ENCODE assay signal across 35 mouse cellular contexts in the genomic region with DNA sequence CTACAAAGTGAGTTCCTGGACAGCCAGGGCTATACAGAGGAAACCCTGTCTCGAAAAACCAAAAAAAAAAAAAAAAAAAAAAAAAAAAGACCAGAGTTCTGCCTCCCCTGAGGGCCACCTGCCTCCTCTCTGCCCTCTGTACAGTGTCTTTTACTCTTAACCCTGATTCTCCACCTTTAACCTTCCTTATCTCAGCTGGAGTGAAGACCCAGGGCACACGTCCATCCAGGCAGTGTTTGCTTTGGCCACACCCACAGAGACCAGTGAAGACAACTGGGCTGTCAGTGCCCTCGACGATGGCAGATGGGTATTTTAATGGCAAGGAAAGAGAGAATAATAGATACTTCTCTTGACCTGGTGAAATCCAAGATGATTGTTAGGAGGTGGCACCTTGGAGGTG. TPM values are rescaled to one million over a fixed set of nuclear protein-coding genes. Genes with fewer than 3 reads are reported as not detected.
"Had no signal": no experiment of that assay in that cellular context is flagged by ENCODE, and none has a peak within 500 bp of the region (broad histone marks: within the 10 kb centered on the region; RNA-seq: fewer than 3 reads in every experiment).

No protein-coding gene starts in this region.

- H3K4me3 ChIP-seq: left cerebral cortex, adult 2 months; limb, embryonic 10.5 days; limb, embryonic 12.5 days; limb, embryonic 13.5 days; limb, embryonic 15.5 days; liver, embryonic 12.5 days; liver, embryonic 13.5 days; liver, embryonic 15.5 days; lung, embryonic 15.5 days; megakaryocyte, embryonic 14.5 days; midbrain, embryonic 10.5 days; midbrain, embryonic 12.5 days; midbrain, embryonic 13.5 days; midbrain, embryonic 15.5 days; myocyte had no signal

- H3K4me1 ChIP-seq: liver, embryonic 12.5 days; liver, embryonic 13.5 days; liver, embryonic 15.5 days had no signal

- H3K9ac ChIP-seq: limb, embryonic 12.5 days; limb, embryonic 13.5 days; limb, embryonic 15.5 days; liver, embryonic 12.5 days; liver, embryonic 13.5 days; liver, embryonic 14.5 days; liver, embryonic 15.5 days; lung, embryonic 14.5 days; lung, embryonic 15.5 days; midbrain, embryonic 12.5 days; midbrain, embryonic 13.5 days; midbrain, embryonic 15.5 days had no signal

- H3K27me3 ChIP-seq: limb, embryonic 12.5 days; limb, embryonic 13.5 days; limb, embryonic 15.5 days; lung, embryonic 15.5 days had no signal

- H3K9me3 ChIP-seq: limb, embryonic 10.5 days; limb, embryonic 12.5 days; limb, embryonic 13.5 days; limb, embryonic 15.5 days; liver, embryonic 12.5 days; liver, embryonic 13.5 days; liver, embryonic 15.5 days; lung, embryonic 15.5 days; megakaryocyte, embryonic 14.5 days; midbrain, embryonic 10.5 days; midbrain, embryonic 12.5 days; midbrain, embryonic 13.5 days; midbrain, embryonic 15.5 days had no signal

- H3K27ac ChIP-seq: left cerebral cortex, adult 2 months; limb, embryonic 10.5 days; limb, embryonic 12.5 days; limb, embryonic 13.5 days; limb, embryonic 15.5 days; liver, embryonic 12.5 days; liver, embryonic 13.5 days; liver, embryonic 14.5 days; liver, embryonic 15.5 days; lung, embryonic 15.5 days; macrophage; midbrain, embryonic 10.5 days; midbrain, embryonic 12.5 days; midbrain, embryonic 13.5 days; midbrain, embryonic 15.5 days had no signal

- ATAC-seq: liver, embryonic 12.5 days; lung, postnatal 0 days; midbrain, embryonic 13.5 days; midbrain, embryonic 15.5 days; midbrain, embryonic 16.5 days had no signal

- H3K4me2 ChIP-seq: limb, embryonic 12.5 days; limb, embryonic 15.5 days; liver, embryonic 11.5 days; liver, embryonic 12.5 days; liver, embryonic 13.5 days; liver, embryonic 15.5 days; lung, embryonic 14.5 days; lung, embryonic 15.5 days; midbrain, embryonic 11.5 days; midbrain, embryonic 12.5 days; midbrain, embryonic 13.5 days; midbrain, embryonic 15.5 days had no signal

- DNase-seq: left cerebral cortex, postnatal 4 days; liver; liver, embryonic 13.5 days; lung, adult 18-20 months; lung, adult 2 months; lung, embryonic 14.5 days; lung, postnatal 10 days; lung, postnatal 14 days; lung, postnatal 36 days; lung, postnatal 4 days; midbrain, embryonic 14.5 days had no signal

- H3K36me3 ChIP-seq: limb, embryonic 10.5 days; limb, embryonic 12.5 days; limb, embryonic 13.5 days; limb, embryonic 15.5 days; liver, embryonic 12.5 days; liver, embryonic 13.5 days; liver, embryonic 15.5 days; lung, embryonic 15.5 days; midbrain, embryonic 10.5 days; midbrain, embryonic 12.5 days; midbrain, embryonic 13.5 days; midbrain, embryonic 15.5 days had no signal

RNA-seq across cellular contexts. Expression of gene Edn3, which starts 1.2 kb away (rescaled TPM):
- total RNA-seq: megakaryocyte progenitor cell, adult 5-6 weeks; megakaryocyte, adult 5-6 weeks; megakaryocyte-erythroid progenitor cell, adult 5-6 weeks; monocyte, adult 5-6 weeks had no signal
- polyA plus RNA-seq: macrophage, myocyte had no signal
